Mouse (Mus musculus): ENCODE results near the gene Hsf5. TPM values are rescaled to one million over a fixed set of nuclear protein-coding genes. Genes with fewer than 3 reads are reported as not detected.

The Hsf5 gene
- polyA plus RNA-seq, 1 experiment from 2014 or later = 0.11 TPM

GRCm38 (mm10) chr11:87666256-87667035 lies 49.5 kb downstream of the Hsf5 start:
- H3K4me3 ChIP-seq (ENCODE audit: low read depth, low read length) = no peak overlapping the region
- H3K9me3 ChIP-seq (replicated peaks; ENCODE audit: control insufficient read depth, low read length) = no peaks in the 10 kb centered on the region
- no peak overlapping the region for H3K4me2 ChIP-seq
- H3K27ac ChIP-seq (ENCODE audit: low read depth, low read length) = no peak overlapping the region
- WGBS (ENCODE audit: insufficient replicate concordance) = 75% methylated on average over 12 of the region's 12 CpGs
- H3K27me3 ChIP-seq (ENCODE audit: control insufficient read depth, insufficient read depth, low read length) = peaks cover 7% of the 10 kb centered on the region; the same call in 1 of the 2 replicates
- no peaks in the 10 kb centered on the region for H3K36me3 ChIP-seq (ENCODE audit: control insufficient read depth, insufficient read depth, low read length)
- ATAC-seq (replicated peaks; ENCODE audit: insufficient number of reproducible peaks, low FRiP score, low TSS enrichment) = no peak
- H3K4me1 ChIP-seq (ENCODE audit: control insufficient read depth, insufficient read depth, low read length) = no peaks in the 10 kb centered on the region
- no peak overlapping the region for H3K9ac ChIP-seq (ENCODE audit: low read depth, low read length)

- H3K9ac ChIP-seq (ENCODE audit: low read depth, low read length) = no peak overlapping the region
- no peaks in the 10 kb centered on the region for H3K4me1 ChIP-seq (ENCODE audit: control insufficient read depth, insufficient read depth, low read length)
- H3K36me3 ChIP-seq (ENCODE audit: control insufficient read depth, insufficient read depth, low read length) = no peaks in the 10 kb centered on the region
- H3K27ac ChIP-seq (ENCODE audit: low read depth, low read length) = no peak overlapping the region
- no peak for ATAC-seq (replicated peaks; ENCODE audit: insufficient number of reproducible peaks, low FRiP score, low TSS enrichment)
- no peaks in the 10 kb centered on the region for H3K9me3 ChIP-seq (replicated peaks; ENCODE audit: control insufficient read depth, low read length)
- no peak overlapping the region for H3K4me3 ChIP-seq (ENCODE audit: low read depth, low read length)
- H3K27me3 ChIP-seq (ENCODE audit: control insufficient read depth, insufficient read depth, low read length) = peaks cover 7% of the 10 kb centered on the region; the same call in 1 of the 2 replicates
- H3K4me2 ChIP-seq = no peak overlapping the region
- WGBS (ENCODE audit: insufficient replicate concordance) = 59% methylated on average over 4 of the region's 4 CpGs
Measured at GRCm38 (mm10) chr11:87667107-87668090, 50.4 kb downstream of the Hsf5 start.

- ATAC-seq (replicated peaks; ENCODE audit: insufficient number of reproducible peaks, low FRiP score, low TSS enrichment) = no peak
- no peak overlapping the region for H3K27ac ChIP-seq (ENCODE audit: low read depth, low read length)
Measured at GRCm38 (mm10) chr11:87673282-87673681, 56.3 kb downstream of the Hsf5 start.

GRCm38 (mm10) chr11:87675606-87676005 lies 58.6 kb downstream of the Hsf5 start:
- no peaks in the 10 kb centered on the region for H3K4me1 ChIP-seq (ENCODE audit: control insufficient read depth, insufficient read depth, low read length)
- no peaks in the 10 kb centered on the region for H3K27me3 ChIP-seq (ENCODE audit: control insufficient read depth, insufficient read depth, low read length)
- no peak overlapping the region for H3K27ac ChIP-seq (ENCODE audit: low read depth, low read length)
- 84% methylated on average over 6 of the region's 6 CpGs for WGBS (ENCODE audit: insufficient replicate concordance)
- H3K36me3 ChIP-seq (ENCODE audit: control insufficient read depth, insufficient read depth, low read length) = no peaks in the 10 kb centered on the region
- no peaks in the 10 kb centered on the region for H3K9me3 ChIP-seq (replicated peaks; ENCODE audit: control insufficient read depth, low read length)
- no peak overlapping the region for H3K4me2 ChIP-seq
- H3K9ac ChIP-seq (ENCODE audit: low read depth, low read length) = no peak overlapping the region
- no peak for ATAC-seq (replicated peaks; ENCODE audit: insufficient number of reproducible peaks, low FRiP score, low TSS enrichment)
- no peak overlapping the region for H3K4me3 ChIP-seq (ENCODE audit: low read depth, low read length)

More at GRCm38 (mm10) chr11:87673282-87673681, 56.3 kb downstream of the Hsf5 start:
- H3K4me1 ChIP-seq (ENCODE audit: control insufficient read depth, insufficient read depth, low read length) = no peaks in the 10 kb centered on the region
- no peak overlapping the region for H3K4me3 ChIP-seq (ENCODE audit: low read depth, low read length)
- no peak overlapping the region for H3K9ac ChIP-seq (ENCODE audit: low read depth, low read length)
- no peak overlapping the region for H3K4me2 ChIP-seq
- H3K9me3 ChIP-seq (replicated peaks; ENCODE audit: control insufficient read depth, low read length) = no peaks in the 10 kb centered on the region
- 91% methylated on average over 1 of the region's 1 CpGs for WGBS (ENCODE audit: insufficient replicate concordance)
- H3K36me3 ChIP-seq (ENCODE audit: control insufficient read depth, insufficient read depth, low read length) = no peaks in the 10 kb centered on the region
- H3K27me3 ChIP-seq (ENCODE audit: control insufficient read depth, insufficient read depth, low read length) = no peaks in the 10 kb centered on the region

GRCm38 (mm10) chr11:87677756-87678155 lies 60.8 kb downstream of the Hsf5 start:
- H3K4me1 ChIP-seq (ENCODE audit: control insufficient read depth, insufficient read depth, low read length) = no peaks in the 10 kb centered on the region
- no peaks in the 10 kb centered on the region for H3K36me3 ChIP-seq (ENCODE audit: control insufficient read depth, insufficient read depth, low read length)
- H3K9me3 ChIP-seq (replicated peaks; ENCODE audit: control insufficient read depth, low read length) = no peaks in the 10 kb centered on the region
- H3K27ac ChIP-seq (ENCODE audit: low read depth, low read length) = no peak overlapping the region
- H3K4me3 ChIP-seq (ENCODE audit: low read depth, low read length) = no peak overlapping the region
- no peak overlapping the region for H3K9ac ChIP-seq (ENCODE audit: low read depth, low read length)
- ATAC-seq (replicated peaks; ENCODE audit: insufficient number of reproducible peaks, low FRiP score, low TSS enrichment) = no peak
- 54% methylated on average over 5 of the region's 5 CpGs for WGBS (ENCODE audit: insufficient replicate concordance)
- no peaks in the 10 kb centered on the region for H3K27me3 ChIP-seq (ENCODE audit: control insufficient read depth, insufficient read depth, low read length)
- no peak overlapping the region for H3K4me2 ChIP-seq

GRCm38 (mm10) chr11:87678545-87678944 lies 61.6 kb downstream of the Hsf5 start:
- WGBS (ENCODE audit: insufficient replicate concordance) = 66% methylated on average over 4 of the region's 4 CpGs
- H3K9me3 ChIP-seq (replicated peaks; ENCODE audit: control insufficient read depth, low read length) = no peaks in the 10 kb centered on the region
- no peak overlapping the region for H3K27ac ChIP-seq (ENCODE audit: low read depth, low read length)
- H3K36me3 ChIP-seq (ENCODE audit: control insufficient read depth, insufficient read depth, low read length) = no peaks in the 10 kb centered on the region
- no peaks in the 10 kb centered on the region for H3K27me3 ChIP-seq (ENCODE audit: control insufficient read depth, insufficient read depth, low read length)
- no peaks in the 10 kb centered on the region for H3K4me1 ChIP-seq (ENCODE audit: control insufficient read depth, insufficient read depth, low read length)
- H3K4me2 ChIP-seq = no peak overlapping the region
- no peak for ATAC-seq (replicated peaks; ENCODE audit: insufficient number of reproducible peaks, low FRiP score, low TSS enrichment)
- H3K9ac ChIP-seq (ENCODE audit: low read depth, low read length) = no peak overlapping the region
- no peak overlapping the region for H3K4me3 ChIP-seq (ENCODE audit: low read depth, low read length)

GRCm38 (mm10) chr11:87678976-87679375 lies 62.0 kb downstream of the Hsf5 start:
- H3K27me3 ChIP-seq (ENCODE audit: control insufficient read depth, insufficient read depth, low read length) = no peaks in the 10 kb centered on the region
- no peak overlapping the region for H3K27ac ChIP-seq (ENCODE audit: low read depth, low read length)
- WGBS (ENCODE audit: insufficient replicate concordance) = 82% methylated on average over 7 of the region's 7 CpGs
- no peak overlapping the region for H3K9ac ChIP-seq (ENCODE audit: low read depth, low read length)
- H3K9me3 ChIP-seq (replicated peaks; ENCODE audit: control insufficient read depth, low read length) = no peaks in the 10 kb centered on the region
- no peaks in the 10 kb centered on the region for H3K4me1 ChIP-seq (ENCODE audit: control insufficient read depth, insufficient read depth, low read length)
- ATAC-seq (replicated peaks; ENCODE audit: insufficient number of reproducible peaks, low FRiP score, low TSS enrichment) = no peak
- no peak overlapping the region for H3K4me2 ChIP-seq
- H3K4me3 ChIP-seq (ENCODE audit: low read depth, low read length) = no peak overlapping the region
- no peaks in the 10 kb centered on the region for H3K36me3 ChIP-seq (ENCODE audit: control insufficient read depth, insufficient read depth, low read length)

- Histone ChIP-seq H3K27ac (ENCODE audit: low read depth, low read length) (no peak overlapping the region), H3K9me3 (replicated peaks; ENCODE audit: control insufficient read depth, low read length) (no peaks in the 10 kb centered on the region), H3K4me1 (ENCODE audit: control insufficient read depth, insufficient read depth, low read length) (no peaks in the 10 kb centered on the region), H3K36me3 (ENCODE audit: control insufficient read depth, insufficient read depth, low read length) (no peaks in the 10 kb centered on the region), H3K4me2 (no peak overlapping the region), H3K27me3 (ENCODE audit: control insufficient read depth, insufficient read depth, low read length) (no peaks in the 10 kb centered on the region), H3K9ac (ENCODE audit: low read depth, low read length) (no peak overlapping the region), H3K4me3 (ENCODE audit: low read depth, low read length) (no peak overlapping the region)
- WGBS (ENCODE audit: insufficient replicate concordance) = 83% methylated on average over 9 of the region's 9 CpGs
- ATAC-seq (replicated peaks; ENCODE audit: insufficient number of reproducible peaks, low FRiP score, low TSS enrichment) = no peak
Measured at GRCm38 (mm10) chr11:87680786-87681185, 63.8 kb downstream of the Hsf5 start.
